Mouse (Mus musculus) embryo, embryonic 10.5 days (tissue): ENCODE results near the gene Shq1.

Experiments
- DNase-seq: peaks from one replicate; pipeline ENCODE4 v3.0.0-alpha.2; 2015; ENCODE audit warnings: low spot score

The Shq1 gene

DNA sequence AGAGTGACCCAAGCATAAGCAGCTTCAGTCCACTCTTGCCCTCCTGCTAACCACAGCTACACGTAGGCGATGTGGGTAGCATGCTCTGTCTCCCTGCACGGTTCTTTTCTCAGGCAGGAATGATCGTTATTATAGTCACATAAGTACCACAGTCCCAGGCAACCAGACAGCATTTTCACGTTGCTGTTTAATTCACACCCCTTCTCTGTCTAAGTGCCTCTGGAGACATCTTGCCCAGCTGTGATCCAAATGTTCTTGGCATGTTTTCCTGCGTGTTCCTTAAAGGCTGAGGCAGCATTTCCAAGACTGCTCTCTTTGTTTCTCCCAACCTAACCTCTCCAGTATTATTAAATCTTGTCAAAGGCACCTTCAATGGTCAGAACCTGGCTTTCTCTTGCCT, 67.3 kb downstream of the Shq1 start:
- DNase-seq: no peak

DNA sequence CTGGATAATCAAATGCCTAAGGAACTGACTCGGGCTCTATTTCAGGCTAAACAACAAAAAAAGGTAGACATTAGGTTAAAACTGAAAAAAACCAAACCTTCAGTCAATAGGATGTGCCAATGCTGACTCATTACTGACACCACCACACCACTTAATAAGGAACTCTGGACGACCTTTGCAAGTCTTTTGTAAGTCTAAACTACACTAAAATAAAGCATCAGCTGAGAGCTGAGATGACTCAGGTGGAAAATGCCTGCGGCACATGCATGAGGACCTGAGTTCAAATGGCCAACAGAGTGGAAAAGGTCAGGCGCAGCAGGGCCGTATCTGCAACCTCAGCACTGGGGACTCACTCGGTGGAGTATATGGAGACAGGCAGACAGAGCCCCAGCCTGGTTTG, 69.3 kb downstream of the Shq1 start:
- DNase-seq: no peak

DNA sequence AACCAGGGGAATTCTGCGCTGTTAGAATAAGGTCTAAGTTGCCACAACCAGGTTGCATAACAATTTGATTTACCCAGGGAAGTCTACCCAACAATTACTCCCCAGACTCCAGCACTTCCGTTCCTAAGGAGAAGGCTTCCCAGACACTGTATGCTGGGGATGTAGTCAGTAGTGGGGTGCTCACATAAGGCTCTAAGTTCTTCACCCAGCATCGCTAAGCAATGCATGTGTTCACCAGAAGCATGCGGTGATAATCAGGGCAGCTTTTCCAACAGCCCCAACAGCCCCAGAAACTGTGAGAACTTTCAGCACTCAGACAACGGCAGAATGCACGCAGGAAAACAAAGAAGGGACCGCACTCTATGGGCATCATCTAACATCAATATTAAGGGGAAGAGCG, 77.1 kb downstream of the Shq1 start:
- DNase-seq: peak; percentile 27

DNA sequence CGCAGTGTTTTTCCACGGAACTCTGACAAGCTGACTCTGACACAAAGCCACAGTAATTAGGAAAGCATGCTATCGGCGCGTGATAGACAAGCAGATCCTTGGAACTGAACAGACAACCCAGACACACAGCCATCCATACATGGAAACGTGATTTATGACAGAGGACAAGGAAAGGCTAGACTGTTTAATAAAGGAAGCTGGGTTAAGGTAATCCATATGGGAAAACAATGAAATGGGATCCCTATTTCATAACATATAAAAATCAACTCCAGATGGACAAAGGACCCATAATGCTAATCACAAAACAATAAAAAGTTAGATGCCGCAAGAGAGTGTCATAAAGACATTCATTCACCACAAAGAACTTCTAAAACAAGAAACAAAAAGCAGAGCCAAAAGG, 78.0 kb downstream of the Shq1 start:
- DNase-seq: peak; percentile 38

DNA sequence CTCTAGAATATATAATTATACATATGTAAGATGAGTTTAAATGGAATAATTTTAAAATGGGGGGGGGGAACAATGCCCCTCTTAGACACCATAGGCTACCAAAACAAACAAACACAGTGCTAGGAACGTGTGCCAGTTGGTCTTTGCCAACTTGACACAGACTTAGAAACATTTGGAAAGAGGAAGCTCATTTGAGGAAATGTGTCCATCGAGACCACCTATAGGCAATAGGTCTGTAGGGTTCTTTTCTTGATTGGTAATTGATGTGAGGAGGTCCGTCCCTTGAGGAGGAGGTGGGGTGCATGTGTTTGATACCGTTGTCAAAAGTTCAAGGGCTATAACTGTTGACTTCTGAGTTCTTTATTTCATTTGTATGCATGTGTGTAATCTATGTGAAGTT, 80.4 kb downstream of the Shq1 start:
- no peak for DNase-seq

DNA sequence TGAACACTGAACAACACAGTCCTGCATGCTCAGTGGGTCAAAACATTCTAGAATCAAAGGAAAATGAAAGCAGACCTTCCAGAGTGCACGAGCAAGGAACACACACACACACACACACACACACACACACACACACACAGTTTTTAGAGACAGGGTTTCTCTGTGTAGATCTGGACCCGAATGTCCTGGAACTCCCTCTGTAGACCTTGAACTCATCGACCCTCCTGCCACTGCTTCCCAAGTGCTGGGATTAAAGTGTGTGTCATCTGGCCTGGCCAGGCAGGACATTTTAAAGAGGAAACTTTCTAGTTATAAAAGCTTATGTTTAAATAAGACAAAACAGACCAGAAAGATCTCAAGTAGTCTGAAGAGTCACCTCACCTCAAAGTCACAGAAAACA, 82.1 kb downstream of the Shq1 start:
- DNase-seq: no peak

DNA sequence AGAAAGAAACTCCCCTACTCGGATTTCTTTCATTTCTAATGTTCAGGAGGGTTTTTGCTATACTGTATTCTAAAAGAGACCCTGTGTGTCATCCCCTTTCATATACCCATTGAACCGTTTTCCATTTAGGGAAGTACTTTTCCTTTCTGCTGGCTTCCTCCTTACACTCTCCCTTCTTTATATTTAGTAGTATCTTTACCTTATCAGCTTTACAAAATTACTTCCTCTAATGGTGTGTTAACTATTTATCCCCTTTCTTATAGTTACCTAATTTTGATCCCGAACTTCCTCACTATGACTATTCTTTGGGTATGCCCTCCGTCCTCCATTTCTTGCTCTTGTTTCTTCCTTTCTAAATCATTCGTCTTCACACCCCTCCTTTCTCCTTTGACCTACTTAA, 84.2 kb downstream of the Shq1 start:
- DNase-seq: no peak

DNA sequence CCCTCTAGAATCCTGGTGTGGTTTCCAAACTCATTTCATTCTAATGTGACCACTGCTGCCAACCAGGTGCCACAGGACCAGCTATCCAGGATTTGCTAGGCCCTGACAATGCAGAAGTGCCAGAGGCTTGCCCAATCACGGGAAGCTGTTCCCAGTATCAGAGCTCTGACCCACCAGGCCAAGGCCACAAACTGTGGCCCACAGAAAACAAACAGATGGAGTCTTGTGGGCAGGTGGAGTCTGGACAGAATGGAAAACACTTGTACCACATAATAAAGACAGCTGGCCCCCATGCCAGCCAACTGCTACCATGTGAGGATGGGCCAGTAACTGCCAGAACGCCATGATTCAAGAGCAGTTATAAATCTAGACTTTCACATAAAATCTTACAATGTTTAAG, 89.0 kb downstream of the Shq1 start:
- no peak for DNase-seq

DNA sequence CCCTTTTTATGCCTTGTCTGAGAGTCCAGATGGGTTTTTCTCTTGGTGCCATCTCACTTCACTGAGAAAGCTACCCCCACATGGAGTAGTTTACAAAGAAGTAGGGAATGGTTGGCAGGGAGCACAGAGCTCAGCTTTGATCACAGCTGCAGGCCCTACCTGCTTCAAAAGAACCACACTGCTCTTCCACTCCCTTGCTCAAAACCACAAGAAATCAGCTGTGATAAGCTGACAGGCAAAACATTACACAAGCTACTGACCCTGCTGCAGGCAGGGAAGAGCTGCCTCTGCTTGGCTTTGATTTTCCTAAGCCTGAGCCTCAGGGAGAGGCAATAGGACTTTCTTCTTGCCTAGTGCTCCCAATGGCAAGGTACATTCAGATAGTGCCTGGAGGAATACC, 89.9 kb downstream of the Shq1 start:
- DNase-seq: no peak

DNA sequence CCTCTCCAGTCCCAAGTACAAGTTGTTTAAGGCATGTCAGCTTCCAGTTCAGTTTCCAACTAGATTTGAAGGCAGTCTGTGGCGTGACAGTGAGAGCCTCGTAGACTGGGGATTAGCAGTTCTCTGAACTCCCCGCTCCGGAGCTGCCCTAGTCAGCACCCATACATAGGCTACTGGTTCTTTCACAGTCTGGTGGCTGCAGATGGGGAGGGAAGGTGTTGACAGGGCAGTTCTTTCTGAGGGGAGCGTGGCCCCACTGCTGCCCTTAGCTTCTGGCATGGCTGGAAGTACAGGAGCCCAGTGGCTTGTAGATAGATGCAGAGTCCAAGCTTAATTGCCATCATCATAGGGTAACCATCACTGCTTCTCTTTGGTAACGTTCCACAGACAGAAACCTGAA, 93.4 kb downstream of the Shq1 start:
- no peak for DNase-seq

DNA sequence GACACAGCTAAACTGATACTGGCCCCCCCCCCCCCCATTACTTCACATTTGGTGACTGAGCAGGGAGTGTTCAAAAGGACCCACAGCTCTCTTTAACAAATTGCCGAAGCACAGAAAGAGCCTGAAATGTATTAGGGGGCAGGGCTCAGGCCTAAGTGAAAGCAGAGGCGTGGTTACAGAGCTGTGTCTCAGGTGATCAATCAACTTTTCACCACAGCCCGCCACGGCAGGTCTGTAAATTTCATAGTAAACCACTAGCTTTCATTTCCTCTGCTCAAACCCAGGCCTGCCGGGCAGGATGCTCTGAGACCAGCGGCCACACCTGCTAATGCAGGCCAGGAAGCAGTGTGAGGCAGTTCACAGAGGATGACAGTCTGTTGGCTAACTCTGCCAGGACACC, 94.8 kb downstream of the Shq1 start:
- peak; percentile 39 for DNase-seq

DNA sequence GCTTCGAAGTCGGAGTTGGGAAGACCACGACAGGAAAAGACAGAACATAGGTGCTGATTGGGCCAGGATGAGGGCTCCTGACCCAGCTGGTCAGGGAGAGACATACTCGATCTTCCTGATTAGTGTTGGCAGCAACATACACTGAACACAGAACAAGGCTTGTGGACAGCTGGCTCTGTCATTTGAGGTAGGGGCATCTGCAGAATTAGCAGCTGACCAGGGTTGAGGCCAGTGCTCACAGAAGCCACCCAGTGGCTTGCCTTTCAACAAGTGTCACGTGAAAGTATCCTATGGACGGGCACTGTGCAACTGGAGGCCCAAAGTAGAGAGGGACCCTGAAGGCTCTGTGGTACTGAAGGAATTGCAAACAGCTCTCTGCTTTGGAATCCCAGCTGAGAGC, 104.2 kb downstream of the Shq1 start:
- DNase-seq: no peak

DNA sequence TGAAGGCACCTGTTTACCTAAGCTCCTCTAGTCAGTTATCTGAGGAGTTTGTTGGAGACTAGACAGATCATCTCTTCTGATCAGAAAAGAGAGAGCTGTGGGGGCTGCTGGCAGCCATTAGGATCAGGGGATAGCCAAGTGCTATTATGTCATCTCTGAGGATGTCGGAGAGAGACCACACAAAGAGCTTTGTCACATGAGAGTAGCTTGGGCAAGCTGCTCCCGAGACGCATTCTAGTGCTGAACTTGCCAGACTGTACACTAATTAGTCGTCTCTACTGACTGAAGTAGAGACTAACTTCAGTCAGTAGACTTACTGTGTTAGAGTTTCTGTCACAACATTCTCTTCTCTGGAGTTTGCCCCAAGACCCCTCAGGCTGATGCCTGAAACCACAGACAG, 106.4 kb downstream of the Shq1 start:
- no peak for DNase-seq

DNA sequence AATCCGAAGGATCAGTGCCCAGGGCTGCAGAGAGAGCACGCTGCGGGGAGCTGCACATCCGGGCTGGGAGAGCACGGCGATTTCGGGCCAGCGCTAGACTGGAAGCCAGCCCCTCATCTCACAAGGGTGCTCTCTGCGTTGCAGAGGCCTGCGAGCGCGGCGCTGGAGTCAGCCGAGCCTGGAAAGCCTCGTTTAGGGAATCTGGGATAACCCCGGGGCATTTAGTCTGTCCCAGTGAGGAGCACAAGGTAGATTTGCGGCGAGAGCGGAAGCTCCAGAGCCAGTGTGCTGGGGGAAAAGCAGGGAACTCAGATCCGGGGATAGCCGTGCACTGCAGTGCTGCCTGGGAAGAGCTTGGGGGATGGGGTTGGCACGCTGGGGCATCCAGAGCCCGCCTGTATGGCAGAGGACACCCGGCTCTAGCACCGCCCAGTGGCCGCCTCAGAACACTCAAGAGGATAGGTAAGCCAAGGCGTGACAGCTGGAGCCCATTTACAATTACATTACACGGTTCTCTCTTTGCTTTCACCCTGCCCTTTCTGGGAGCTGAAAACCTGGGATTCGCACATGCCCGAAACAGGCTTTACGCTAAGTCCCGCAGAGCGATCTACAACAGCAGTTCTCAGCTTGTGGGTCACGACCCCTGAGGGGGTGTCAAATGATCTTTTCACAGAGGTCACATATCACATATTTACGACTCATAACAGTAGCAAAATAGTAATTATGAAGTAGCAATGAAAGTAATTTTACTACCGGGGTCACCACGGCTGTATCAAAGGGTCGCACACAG, 107.2 kb downstream of the Shq1 start:
- peak; percentile 90 for DNase-seq

DNA sequence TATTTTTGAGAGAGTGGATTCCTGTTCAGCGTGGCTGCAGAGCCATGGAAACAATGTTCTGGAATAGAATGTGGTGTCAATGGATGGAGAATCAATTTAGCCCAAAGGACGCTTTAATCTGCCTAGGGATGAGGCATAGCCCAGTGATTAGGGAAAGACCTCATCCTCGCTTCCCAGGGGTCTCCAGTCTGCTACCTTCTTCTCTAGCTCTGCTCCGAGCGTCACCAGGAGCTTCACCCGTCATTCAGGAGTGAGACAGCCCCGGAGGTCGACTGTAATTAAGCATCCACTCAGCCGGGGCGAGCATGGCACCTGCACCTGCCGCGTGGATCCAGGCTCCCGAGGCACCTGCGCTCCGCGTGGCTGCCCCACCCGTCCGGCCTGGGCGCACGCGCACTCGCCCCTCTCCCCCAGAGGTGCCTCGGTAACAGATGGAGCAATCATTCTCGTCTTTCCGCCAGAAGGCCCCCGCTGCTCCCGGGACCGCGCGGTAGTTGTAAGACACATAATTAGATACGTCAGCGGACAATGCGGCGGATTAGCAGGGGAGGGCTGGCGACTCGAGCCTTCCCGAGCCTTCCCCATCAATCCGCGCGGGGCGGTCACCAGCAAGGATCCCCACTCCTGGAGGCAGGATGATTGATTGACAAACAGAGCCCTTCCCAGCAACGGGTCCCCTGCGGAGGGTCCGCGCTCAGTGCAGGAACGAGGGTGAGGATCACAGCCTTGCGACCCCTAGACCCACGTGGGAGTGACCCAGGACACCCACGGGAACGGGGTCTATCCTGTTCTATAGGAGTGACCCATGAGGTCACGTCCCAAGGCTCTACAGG, 108.0 kb downstream of the Shq1 start:
- peak; percentile 72 for DNase-seq

DNA sequence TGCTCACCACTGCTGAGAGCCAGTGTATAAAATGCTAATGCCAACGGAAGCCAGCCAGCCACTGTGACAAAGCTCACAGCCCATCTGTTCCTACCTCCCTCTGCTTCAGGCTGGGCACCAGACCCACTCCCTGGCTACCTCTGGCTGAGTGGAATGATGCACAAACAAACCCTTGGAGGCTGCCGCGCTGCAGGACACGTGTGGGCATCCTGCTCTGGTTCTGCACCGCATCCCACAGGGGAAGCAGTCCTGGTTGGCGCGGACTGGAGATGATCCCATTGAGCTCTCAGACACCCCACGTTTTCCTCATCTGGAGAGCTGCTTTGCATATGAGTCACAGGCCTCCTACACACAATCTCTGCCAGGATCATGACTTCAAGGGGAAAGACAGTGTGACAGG, 112.9 kb downstream of the Shq1 start:
- DNase-seq: no peak

DNA sequence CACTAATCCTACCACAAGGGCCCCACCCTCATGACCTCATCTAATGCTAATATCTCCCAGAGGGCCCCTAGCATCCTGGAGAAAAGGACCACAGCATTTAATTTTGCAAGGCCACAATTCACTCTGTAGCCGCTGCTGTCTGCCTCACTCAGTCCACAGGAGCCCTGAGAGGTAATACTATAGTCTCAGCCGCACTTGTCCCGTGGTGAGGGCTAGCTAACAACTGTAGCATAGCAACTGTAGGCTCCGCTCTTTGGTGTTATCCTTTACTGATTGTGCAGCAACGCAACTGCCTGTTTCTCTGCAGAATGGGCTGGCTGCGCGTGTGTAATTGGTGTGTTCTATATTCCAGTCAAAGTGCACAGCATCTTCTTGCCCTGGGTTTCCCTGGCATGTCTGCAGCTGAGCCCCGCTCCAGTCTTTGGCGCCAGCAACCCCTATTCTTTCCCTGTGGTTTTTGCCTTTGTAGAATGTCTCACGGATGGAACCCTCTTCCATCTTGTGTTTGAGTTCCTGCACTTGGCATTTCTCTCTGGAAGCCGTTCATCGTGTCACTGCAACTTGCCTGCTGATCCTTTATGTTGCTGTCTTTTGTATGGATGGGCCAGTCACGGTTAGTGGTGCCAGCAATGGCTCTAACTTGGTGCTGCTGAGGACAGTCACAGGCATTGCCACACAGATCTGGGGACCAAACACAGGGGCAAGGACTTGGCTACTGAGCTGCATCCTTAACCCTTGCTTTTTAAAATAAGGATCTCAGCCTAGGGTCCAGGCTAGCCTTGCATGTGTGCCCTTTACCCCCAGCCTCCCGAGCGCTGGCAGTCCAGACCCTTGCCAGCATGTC, 128.6 kb downstream of the Shq1 start:
- peak; percentile 8 for DNase-seq

DNA sequence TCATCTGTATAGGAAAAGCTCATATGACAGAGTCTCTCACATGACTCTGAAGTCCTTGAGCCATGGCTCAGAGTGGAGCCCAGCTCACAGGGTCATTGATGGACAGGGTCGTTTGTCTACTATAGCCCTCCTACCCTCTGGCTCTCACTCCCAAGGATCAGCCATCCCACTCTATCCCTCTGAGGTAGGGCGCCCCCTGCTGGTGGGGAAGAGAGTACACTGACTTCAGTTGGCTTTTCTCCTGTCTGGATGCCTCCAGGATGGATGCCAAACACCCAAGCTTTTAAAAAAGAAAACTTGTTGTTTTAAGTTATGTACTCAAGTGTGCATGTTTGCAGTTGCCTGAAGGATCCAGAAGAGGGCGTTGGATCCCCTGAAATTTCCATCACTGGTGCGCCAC, 131.3 kb downstream of the Shq1 start:
- DNase-seq: peak; percentile 13

DNA sequence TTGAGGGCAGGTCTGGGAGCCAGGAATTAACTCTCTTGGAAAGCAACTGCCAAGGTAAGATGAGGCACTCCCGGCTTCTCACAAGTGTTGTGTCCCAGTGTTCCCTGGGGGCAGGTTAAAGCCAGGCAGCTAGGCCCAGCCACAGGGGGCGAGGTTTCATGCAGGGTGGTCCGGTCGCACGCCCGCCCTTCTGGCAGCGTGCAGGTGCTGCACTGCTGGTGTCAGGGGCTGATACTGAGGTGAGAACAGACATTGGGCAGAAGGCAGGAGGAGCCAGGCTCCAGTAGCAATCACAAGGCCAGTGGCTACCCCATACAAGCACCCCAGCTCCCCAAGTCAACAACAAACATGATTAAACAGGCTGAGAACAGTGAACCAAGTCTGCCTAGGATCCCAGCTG, 132.4 kb downstream of the Shq1 start:
- no peak for DNase-seq

DNA sequence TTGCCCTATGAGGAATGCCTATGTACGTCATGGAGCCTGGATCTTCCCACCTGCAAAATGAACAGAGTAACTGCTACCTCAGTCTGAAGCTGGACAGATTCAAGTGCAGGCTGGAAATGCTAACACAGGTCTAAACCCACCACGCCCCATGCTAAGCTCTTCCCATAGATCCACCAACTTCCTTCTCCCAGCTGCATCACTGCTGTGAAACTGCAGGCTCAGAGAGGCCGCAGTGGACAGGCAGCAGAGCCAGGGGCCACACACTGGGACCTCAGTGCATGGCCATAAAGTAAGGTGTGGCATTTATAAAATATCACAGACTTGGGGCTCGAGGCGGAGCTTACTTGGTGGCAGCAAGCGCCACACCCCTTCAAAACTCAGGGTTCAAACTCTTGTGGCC, 133.0 kb downstream of the Shq1 start:
- no peak for DNase-seq

DNA sequence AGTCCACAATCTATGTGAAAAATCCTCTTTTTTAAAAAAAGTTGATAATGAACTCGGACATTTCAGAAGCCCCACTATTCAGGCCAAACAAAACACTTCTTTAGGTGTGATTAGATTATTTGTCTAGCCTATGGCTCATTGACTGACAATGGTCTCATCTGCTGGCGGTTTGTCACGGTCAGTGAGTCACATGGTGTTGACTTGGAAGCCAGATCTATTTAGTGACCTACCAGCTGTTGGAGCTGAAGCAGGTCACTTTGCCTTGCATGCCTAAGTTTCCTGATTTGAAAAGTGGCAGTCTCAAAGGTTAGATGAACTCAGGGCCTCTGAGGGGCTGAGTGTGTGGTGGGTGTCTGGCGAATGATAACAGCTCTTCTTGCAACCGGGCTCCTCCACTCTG, 133.9 kb downstream of the Shq1 start:
- DNase-seq: peak; percentile 23

DNA sequence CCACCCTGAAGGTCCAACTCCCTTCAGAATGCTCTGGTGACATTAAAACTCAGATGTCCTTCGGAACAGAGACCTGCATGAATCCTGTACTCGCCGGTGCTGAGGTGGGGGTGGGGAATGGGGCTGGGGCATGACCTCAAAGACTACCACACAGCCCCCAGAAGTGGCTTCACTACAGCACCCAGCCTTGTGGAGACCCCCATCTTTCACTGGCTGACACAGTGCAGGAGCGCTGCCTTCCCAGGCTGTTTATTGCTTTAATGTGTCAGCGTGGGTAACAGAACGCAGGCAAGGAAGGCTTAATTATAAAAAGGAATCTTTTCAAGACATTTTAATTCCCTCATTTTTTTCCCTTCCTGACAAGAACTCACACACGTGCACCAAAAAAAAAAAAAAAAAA, 137.6 kb downstream of the Shq1 start:
- DNase-seq: no peak

DNA sequence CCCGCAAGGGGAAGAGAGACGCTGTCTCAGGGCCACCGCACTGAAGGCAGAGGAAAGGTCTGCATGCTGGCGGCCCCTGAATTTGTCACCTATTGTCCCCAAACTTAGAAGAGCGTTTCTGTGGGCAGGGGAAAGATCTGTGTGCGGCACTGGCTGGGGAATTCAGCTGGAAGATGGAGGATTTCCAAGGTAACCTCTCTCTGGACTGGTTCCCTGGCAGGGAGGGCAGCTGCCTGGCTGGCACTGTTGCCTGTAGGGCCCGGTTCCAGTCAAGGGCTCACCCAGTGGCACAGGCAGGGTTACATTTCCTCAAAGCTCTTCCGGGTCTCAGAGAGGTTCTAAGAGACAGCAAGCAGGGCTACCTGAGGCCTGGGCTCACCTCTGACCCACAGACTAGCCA, 138.6 kb downstream of the Shq1 start:
- no peak for DNase-seq
